Mouse (Mus musculus) intestine, postnatal 0 days (tissue): Measurements from ENCODE around the gene Coro7. TPM values are rescaled to one million over a fixed set of nuclear protein-coding genes. Genes with fewer than 3 reads are reported as not detected.
"Not testable (repeated sequence)": the region's sequence is repeated elsewhere in the genome, so short reads cannot be mapped to it uniquely, and the experiment has no call there.

ENCODE experiments used
- ATAC-seq: fragments of 200-750 bp; cut with Nextera tagmentation; 2 replicates; pipeline ENCODE4 v1.8.0; 2017; ENCODE audit warnings: mild to moderate bottlenecking, moderate TSS enrichment, moderate library complexity
- H3K27ac ChIP-seq: fragments of 300-500 bp; sonication (generic); 2 replicates; pipeline ENCODE4 v1.5.1; 2014; ENCODE audit warnings: mild to moderate bottlenecking, low read depth, low read length, moderate library complexity
- H3K27me3 ChIP-seq: fragments of 300-500 bp; sonication (generic); replicated peaks from 2 replicates; pipeline ENCODE4 v1.6.1; 2014; ENCODE audit warnings: low read length, mixed read lengths; ENCODE audit not compliant: control insufficient read depth, insufficient read depth
- H3K36me3 ChIP-seq: fragments of 300-500 bp; sonication (generic); 2 replicates; pipeline ENCODE4 v1.6.1; 2014; ENCODE audit warnings: mild to moderate bottlenecking, moderate library complexity; ENCODE audit not compliant: control insufficient read depth, insufficient read depth
- H3K4me1 ChIP-seq: fragments of 300-500 bp; sonication (generic); replicated peaks from 2 replicates; pipeline ENCODE4 v1.6.1; 2014; ENCODE audit warnings: antibody characterized with exemption, low read length, mixed read lengths; ENCODE audit not compliant: control insufficient read depth, insufficient read depth
- H3K4me2 ChIP-seq: fragments of 300-500 bp; sonication (generic); replicated peaks from 2 replicates; pipeline ENCODE4 v1.6.1; 2014; ENCODE audit warnings: low read depth, mild to moderate bottlenecking, moderate library complexity
- H3K4me3 ChIP-seq: fragments of 300-500 bp; sonication (generic); 2 replicates; pipeline ENCODE4 v1.5.1; 2014; ENCODE audit warnings: low read depth, low read length
- H3K9ac ChIP-seq: fragments of 300-500 bp; sonication (generic); 2 replicates; pipeline ENCODE4 v1.6.1; 2014; ENCODE audit warnings: mild to moderate bottlenecking, low read depth, low read length
- H3K9me3 ChIP-seq: fragments of 300-500 bp; sonication (generic); 2 replicates; pipeline ENCODE4 v1.6.1; 2016; ENCODE audit warnings: mixed run types; ENCODE audit not compliant: control insufficient read depth
- CTCF ChIP-seq: sonication (generic); IDR thresholded peaks from 2 replicates; pipeline ENCODE4 v1.5.1; 2016; ENCODE audit warnings: low read depth, mild to moderate bottlenecking, control low read depth, antibody characterized with exemption, moderate library complexity
- WGBS: fragments of 180-500 bp; shearing (Covaris S2); extraction: QIAGEN DNeasy Blood & Tissue Kit; methylation state at CpG from one replicate; pipeline ENCODE4 v1.1.7; 2014; 5-methylcytosine and 5-hydroxymethylcytosine counted together
- polyA plus RNA-seq: library from polyadenylated mRNA; unstranded; fragments of >200 nt; fragmentation: Nextera tagmentation; extraction: Ambion mirVana; gene quantifications from 2 replicates; pipeline ENCODE4 v1.2.1, GENCODE M21; 2015

Coro7 gene
- polyA plus RNA-seq, 1 experiment from 2014 or later = 25.3 TPM

- WGBS = 4% methylated on average over 14 of the region's 14 CpGs
- H3K36me3 ChIP-seq = no peaks in the 10 kb centered on the region
- peak overlapping the region; percentile 64 for H3K4me2 ChIP-seq
- no peak for TF ChIP-seq CTCF
- H3K27me3 ChIP-seq = no peaks in the 10 kb centered on the region
- peaks cover 8% of the 10 kb centered on the region; the same call in 1 of the 2 replicates for H3K4me1 ChIP-seq
- peak overlapping the region; percentile 85 for H3K27ac ChIP-seq
- H3K4me3 ChIP-seq = peak overlapping the region; percentile 42
- H3K9me3 ChIP-seq = no peaks in the 10 kb centered on the region
- ATAC-seq = peak; percentile 20; the same call in 1 of the 2 replicates
- peak overlapping the region; percentile 12; the same call in 1 of the 2 replicates for H3K9ac ChIP-seq
These were observed 93.7 kb downstream of the Coro7 start for GRCm38 (mm10) chr16:4585642-4586530.

- Histone ChIP-seq H3K4me3 (no peak overlapping the region), H3K4me2 (no peak overlapping the region), H3K9me3 (no peaks in the 10 kb centered on the region), H3K36me3 (no peaks in the 10 kb centered on the region), H3K27ac (no peak overlapping the region), H3K4me1 (peaks cover 8% of the 10 kb centered on the region; the same call in 1 of the 2 replicates), H3K9ac (no peak overlapping the region), H3K27me3 (no peaks in the 10 kb centered on the region)
- 69% methylated on average over 5 of the region's 5 CpGs for WGBS
- no peak for TF ChIP-seq CTCF
- no peak for ATAC-seq
These were observed 95.1 kb downstream of the Coro7 start for GRCm38 (mm10) chr16:4584438-4584837.

GRCm38 (mm10) chr16:4583807-4584206, 95.8 kb downstream of the Coro7 start:
- Histone ChIP-seq H3K27ac (no peak overlapping the region), H3K27me3 (no peaks in the 10 kb centered on the region), H3K4me2 (no peak overlapping the region), H3K9ac (no peak overlapping the region), H3K9me3 (no peaks in the 10 kb centered on the region), H3K36me3 (no peaks in the 10 kb centered on the region), H3K4me1 (peaks cover 8% of the 10 kb centered on the region; the same call in 1 of the 2 replicates), H3K4me3 (no peak overlapping the region)
- ATAC-seq = no peak
- 76% methylated on average over 3 of the region's 3 CpGs for WGBS
- no peak for TF ChIP-seq CTCF

GRCm38 (mm10) chr16:4581179-4581578, 98.4 kb downstream of the Coro7 start:
- H3K27me3 ChIP-seq, H3K4me3 ChIP-seq, H3K4me2 ChIP-seq, H3K9me3 ChIP-seq, H3K9ac ChIP-seq, ATAC-seq, H3K4me1 ChIP-seq, H3K27ac ChIP-seq, H3K36me3 ChIP-seq: not testable (repeated sequence)
- WGBS = 75% methylated on average over 4 of the region's 4 CpGs

- Histone ChIP-seq H3K36me3 (no peaks in the 10 kb centered on the region), H3K4me3 (no peak overlapping the region), H3K9ac (no peak overlapping the region), H3K4me2 (no peak overlapping the region), H3K27me3 (no peaks in the 10 kb centered on the region), H3K9me3 (no peaks in the 10 kb centered on the region), H3K27ac (no peak overlapping the region), H3K4me1 (no peaks in the 10 kb centered on the region)
- ATAC-seq = no peak
- WGBS = 58% methylated on average over 7 of the region's 7 CpGs
- TF ChIP-seq CTCF = no peak
These were observed 100.9 kb downstream of the Coro7 start for GRCm38 (mm10) chr16:4578630-4579029.

- no peak overlapping the region for H3K9ac ChIP-seq
- H3K4me2 ChIP-seq = no peak overlapping the region
- no peaks in the 10 kb centered on the region for H3K9me3 ChIP-seq
- no peaks in the 10 kb centered on the region for H3K36me3 ChIP-seq
- no peak for TF ChIP-seq CTCF
- no peak overlapping the region for H3K27ac ChIP-seq
- 58% methylated on average over 2 of the region's 2 CpGs for WGBS
- no peaks in the 10 kb centered on the region for H3K27me3 ChIP-seq
- H3K4me3 ChIP-seq = no peak overlapping the region
- ATAC-seq = no peak
- H3K4me1 ChIP-seq = no peaks in the 10 kb centered on the region
These were observed 102.7 kb downstream of the Coro7 start for GRCm38 (mm10) chr16:4576873-4577272.

Other genes with a start within 250 kb of the Coro7 start
- 2.2 and 2.4 TPM in 2 replicates for gene Srl, start 138.0 kb downstream of the Coro7 start, polyA plus RNA-seq
- 9.3 and 10.8 TPM in 2 replicates for gene Tfap4, start 119.9 kb downstream of the Coro7 start, polyA plus RNA-seq
- 9.2 and 10.5 TPM in 2 replicates for gene Glis2, start 85.1 kb downstream of the Coro7 start, polyA plus RNA-seq
- gene Pam16, start 54.8 kb downstream of the Coro7 start, polyA plus RNA-seq = 63.3 and 72.1 TPM in 2 replicates
- gene Vasn, start 39.8 kb downstream of the Coro7 start, polyA plus RNA-seq = 5.0 and 5.3 TPM in 2 replicates
- gene Dnaja3, start 39.8 kb downstream of the Coro7 start, polyA plus RNA-seq = 37.9 and 38.6 TPM in 2 replicates
- gene Nmral1, start 39.6 kb upstream of the Coro7 start, polyA plus RNA-seq = 10.2 and 11.6 TPM in 2 replicates
- gene Hmox2, start 46.6 kb upstream of the Coro7 start, polyA plus RNA-seq = 63.1 and 64.3 TPM in 2 replicates
- gene Cdip1, start 110.5 kb upstream of the Coro7 start, polyA plus RNA-seq = 68.0 and 75.2 TPM in 2 replicates
- gene 4930562C15Rik, start 155.6 kb upstream of the Coro7 start, polyA plus RNA-seq = not detected in 2 replicates
- gene Ubald1, start 200.5 kb upstream of the Coro7 start, polyA plus RNA-seq = 22.9 and 24.9 TPM in 2 replicates
- 57.8 and 62.8 TPM in 2 replicates for gene Mgrn1, start 206.5 kb upstream of the Coro7 start, polyA plus RNA-seq